Mouse (Mus musculus): ENCODE results near the gene Mark3. TPM values are rescaled to one million over a fixed set of nuclear protein-coding genes. Genes with fewer than 3 reads are reported as not detected.
A peak's percentile ranks its signal among the peaks of the same experiment; 100 is the strongest.
"Not testable (repeated sequence)": the region's sequence is repeated elsewhere in the genome, so short reads cannot be mapped to it uniquely, and the experiment has no call there.

The Mark3 gene
- total RNA-seq, 2 experiments from 2014 or later, result 139 to 153 TPM

DNA sequence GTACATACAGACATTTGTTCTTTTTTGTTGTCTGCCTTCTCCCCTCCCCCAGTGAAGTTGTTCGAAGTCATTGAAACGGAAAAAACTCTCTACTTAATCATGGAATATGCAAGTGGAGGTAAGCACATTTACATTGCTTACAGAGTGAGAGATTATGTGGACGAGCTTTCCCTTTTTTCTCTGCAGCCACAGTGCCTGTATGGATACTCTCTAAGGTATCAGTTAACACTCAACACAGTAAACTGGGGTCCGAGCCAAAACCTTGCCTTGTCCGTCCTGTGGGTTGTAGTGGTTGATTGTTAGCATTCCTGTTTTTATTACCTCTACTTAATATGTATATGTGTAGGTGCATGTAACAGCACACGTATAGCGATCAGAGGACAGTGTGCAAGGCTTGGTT, 43.9 kb downstream of the Mark3 start:
- DNase-seq (ENCODE audit: low spot score in 2 of 2), result no peak

GRCm38 (mm10) chr12:111648061-111648645, 73.8 kb downstream of the Mark3 start:
- DNase-seq (ENCODE audit: low spot score in 2 of 2), result peak; percentile 75 to 80

GRCm38 (mm10) chr12:111652953-111653352, 78.6 kb downstream of the Mark3 start:
- DNase-seq (ENCODE audit: low spot score in 2 of 2), result no peak

DNA sequence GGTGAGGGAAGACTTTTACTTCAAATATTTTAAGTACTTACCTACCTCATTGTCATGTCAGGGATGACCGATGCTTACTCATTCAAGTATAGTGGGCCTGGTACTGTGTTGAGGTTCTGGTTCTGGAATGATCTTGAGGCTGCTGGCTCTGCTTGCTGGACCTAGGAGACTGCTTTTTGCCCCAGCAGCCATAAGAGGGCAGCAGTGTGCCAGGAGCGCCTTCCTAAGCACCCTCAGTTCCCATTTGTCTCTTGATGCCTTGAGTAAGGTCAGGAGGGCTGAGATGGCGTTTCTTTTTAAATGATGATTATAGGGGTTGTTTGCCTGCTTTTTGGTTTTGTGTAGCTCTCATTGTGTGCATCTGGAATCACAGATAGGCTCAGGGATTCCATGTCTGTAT, 79.1 kb downstream of the Mark3 start:
- DNase-seq (ENCODE audit: low spot score in 2 of 2), result peak; percentile 79 to 83

GRCm38 (mm10) chr12:111655695-111656094, 81.4 kb downstream of the Mark3 start:
- DNase-seq (ENCODE audit: low spot score in 2 of 2), result no peak

DNA sequence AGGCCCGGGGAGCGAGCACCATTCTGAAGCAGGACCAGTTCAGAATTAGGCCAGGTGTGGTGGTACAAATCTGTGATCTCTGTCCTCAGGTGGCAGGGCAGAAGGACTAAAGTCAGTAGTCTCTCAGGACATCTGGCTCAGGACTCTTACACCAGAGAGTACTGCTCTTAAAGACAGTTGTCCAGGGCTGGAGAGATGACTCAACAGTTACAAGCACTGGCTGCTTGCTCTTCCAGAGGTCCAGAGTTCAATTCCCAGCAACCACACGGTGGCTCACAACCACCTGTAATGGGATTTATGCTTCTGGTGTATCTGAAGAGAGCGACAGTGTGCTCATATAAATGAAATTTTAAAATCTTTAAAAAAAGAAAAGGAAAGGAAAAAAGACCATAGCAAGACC, 85.0 kb downstream of the Mark3 start:
- DNase-seq (ENCODE audit: low spot score in 2 of 2), result no peak

GRCm38 (mm10) chr12:111660628-111661027, 86.3 kb downstream of the Mark3 start:
- no peak for DNase-seq (ENCODE audit: low spot score in 2 of 2)

GRCm38 (mm10) chr12:111661554-111661953, 87.2 kb downstream of the Mark3 start:
- DNase-seq (ENCODE audit: low spot score in 2 of 2), result not testable (repeated sequence)

DNA sequence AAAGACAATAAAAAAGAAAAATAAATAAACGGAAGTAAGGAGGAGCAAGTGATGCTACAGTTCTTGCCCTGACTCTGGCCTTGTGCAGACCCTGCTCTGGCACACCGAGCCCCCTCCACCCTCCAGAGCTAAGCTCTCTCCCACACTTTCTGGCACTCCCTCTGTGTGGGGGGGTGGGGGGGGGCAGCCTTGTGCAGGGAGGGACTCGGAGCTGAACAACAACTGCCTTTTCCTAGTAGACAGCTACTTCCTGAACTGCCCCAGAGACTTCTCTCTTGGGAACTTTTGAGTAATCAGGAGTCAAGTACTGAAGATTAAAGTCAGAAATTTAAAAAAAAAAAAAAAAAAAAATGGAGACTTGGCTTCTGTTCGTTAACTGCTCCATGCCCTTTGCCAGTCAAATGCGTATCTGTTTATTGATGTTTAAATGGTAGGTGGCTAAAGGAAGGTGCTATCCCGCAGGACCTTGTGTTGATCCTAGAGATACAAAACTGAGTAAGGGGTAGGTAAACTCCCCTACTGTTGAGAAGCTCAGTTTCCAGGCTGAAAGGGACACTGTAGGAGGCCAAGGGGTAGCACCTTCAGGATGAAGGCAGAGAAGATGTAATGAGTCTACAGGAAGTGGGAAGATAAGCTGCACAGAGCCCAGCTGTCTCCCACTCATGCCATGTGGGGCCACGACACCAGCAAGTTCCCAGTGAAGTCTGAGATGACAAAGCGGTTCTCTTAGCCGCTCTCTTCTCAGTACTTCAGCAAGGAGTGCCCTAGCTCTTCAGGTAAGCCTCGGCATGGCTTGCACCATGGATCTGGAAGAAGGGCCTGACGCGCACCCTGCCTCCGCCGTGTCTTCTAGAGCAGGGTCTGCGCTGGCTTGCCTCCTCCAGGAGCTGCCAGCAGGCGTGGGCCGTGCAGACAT, 89.2 kb downstream of the Mark3 start:
- DNase-seq (ENCODE audit: low spot score in 2 of 2), result no peak

DNA sequence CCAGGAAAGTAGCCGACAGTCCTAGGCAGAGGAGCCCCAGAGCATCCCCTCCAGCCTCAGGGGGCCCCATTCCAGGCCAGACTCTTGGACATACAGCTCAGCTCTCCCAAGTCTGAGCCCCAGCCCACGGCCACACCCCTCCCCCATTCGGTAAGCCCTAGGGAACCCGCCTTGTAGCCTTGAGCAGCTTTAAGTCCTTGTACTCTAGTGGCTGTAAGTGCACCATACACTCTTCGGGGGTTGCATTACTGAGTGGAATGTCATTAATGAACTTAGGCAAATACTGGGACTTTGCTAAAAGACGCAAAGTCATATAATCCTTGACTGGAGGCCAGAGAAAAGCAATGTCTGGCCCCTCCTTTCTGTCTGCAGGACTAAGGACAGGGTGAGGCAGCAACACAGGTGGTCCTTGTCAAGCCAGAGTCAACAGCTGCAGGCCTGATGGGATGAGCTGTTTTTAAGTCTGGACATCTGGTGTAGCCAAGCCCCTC, 89.9 kb downstream of the Mark3 start:
- no peak for DNase-seq (ENCODE audit: low spot score in 2 of 2)

GRCm38 (mm10) chr12:111665041-111665880, 90.9 kb downstream of the Mark3 start:
- no peak for DNase-seq (ENCODE audit: low spot score in 2 of 2)

DNA sequence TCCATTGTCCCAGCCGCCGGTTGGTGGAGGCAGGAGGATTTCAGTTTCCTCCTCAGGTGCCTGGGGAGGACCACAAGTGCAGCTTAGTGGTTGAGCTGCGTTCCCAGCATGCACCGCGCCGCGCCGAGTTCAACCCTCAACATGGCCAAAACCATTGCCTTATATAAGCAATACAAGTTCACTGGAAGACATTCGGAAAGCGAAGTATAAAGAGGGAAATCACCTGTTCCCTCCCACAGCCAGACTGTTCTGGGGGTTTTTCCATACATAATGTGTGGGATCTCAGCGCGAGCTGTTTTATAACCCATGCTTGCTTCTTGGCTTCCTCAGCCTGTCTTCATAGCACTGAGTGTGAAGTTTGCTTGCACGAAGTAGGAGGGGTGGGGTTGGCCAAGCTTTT, 92.1 kb downstream of the Mark3 start:
- DNase-seq (ENCODE audit: low spot score in 2 of 2), result no peak

- no peak for DNase-seq (ENCODE audit: low spot score in 2 of 2)
These were observed 93.1 kb downstream of the Mark3 start for GRCm38 (mm10) chr12:111667421-111667820.

DNA sequence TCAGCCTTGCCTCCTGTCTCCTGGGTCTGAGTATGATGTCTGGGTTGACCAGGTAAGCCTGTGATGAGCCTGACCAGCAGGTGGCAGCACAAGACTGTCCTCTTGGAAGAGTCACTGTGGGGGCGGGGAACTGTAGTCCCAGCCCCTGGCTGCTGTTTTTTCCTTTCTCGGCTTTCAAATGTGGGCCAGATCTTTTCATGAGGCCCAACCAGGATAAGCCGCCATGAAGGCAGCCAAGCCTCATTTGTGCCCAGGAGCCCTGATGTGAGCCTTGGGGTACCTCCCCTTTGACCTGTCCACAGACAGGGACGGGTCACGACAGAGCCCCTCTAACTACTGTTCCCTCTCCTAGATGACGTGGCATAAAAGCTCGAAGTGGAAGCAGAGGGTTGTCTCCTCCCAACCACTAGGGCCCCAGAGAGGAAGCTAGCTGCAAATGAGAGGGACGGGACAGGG, 94.2 kb downstream of the Mark3 start:
- DNase-seq (ENCODE audit: low spot score in 2 of 2), result peak; percentile 98

DNA sequence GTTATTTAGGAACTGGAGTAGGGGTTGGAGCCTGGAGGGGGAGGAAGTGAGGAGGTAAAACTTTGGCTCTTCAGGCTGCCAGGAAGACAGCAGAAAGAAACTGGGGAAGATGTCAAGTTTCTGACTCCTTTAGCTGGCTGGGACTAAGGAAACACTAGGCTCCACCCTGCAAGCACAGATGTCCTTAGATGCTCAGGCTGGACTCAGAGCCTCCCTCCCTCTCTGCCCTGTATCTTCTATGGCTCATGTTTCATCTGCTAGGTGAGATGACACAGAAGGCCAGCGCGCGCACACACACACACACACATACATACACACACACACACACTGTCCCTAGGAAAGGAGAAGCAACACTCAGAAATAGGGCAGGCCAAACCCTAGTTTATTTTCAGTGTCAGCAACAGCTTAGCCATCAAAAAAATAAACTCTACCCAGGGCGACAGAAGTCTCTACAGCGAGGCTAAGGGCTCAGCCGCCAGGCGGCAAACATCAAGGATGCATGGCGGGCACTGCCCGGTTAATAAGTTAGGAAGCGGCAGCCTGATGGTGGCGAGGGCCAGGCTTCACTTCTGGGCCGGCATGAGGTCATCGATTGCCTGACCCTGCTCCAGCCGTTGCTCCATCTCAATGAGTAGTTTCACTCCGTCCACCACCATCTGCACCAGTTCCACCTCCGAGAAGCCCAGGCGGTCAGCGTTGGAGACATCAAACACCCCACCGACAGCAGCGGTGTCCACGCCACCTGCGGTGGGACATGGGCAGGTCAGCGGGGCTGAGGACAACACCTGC, 94.9 kb downstream of the Mark3 start:
- DNase-seq (ENCODE audit: low spot score in 2 of 2), result no peak

GRCm38 (mm10) chr12:111669961-111670360, 95.6 kb downstream of the Mark3 start:
- no peak for DNase-seq (ENCODE audit: low spot score in 2 of 2)

- peak in 1 of 2 experiments; percentile 57 for DNase-seq (ENCODE audit: low spot score in 2 of 2)
These were observed 96.1 kb downstream of the Mark3 start for GRCm38 (mm10) chr12:111670371-111670971.

- DNase-seq (ENCODE audit: low spot score in 2 of 2), result peak in 1 of 2 experiments; percentile 51
These were observed 96.7 kb downstream of the Mark3 start for GRCm38 (mm10) chr12:111670976-111671375.

DNA sequence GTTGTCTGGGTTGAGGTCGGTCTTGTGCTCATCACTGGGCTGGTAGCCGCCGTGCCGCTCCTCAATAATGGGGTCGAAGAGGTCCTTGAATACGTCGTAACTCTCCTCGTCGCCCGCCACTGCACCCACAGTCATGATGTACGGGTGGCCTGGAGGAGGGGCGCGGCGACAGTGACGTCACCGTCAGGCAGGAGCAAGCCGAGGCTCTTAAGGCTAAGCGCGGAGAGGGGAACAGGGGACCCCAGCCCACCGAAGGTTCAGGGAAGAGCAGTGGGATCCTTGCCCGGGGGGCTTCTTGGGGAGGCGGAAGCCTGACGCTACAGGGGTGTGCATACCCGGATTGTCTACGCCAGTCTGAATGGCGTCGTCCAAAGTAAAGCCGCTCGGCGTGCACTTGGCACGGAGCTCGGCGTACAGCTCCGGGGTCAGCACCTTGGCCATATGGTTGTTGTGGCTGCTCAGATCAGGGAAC, 97.1 kb downstream of the Mark3 start:
- DNase-seq (ENCODE audit: low spot score in 2 of 2), result peak; percentile 81 to 84

GRCm38 (mm10) chr12:111672176-111672575, 97.9 kb downstream of the Mark3 start, which contains the start of gene Ckb:
TSS of gene Ckb (minus strand) at chr12:111672338.
- DNase-seq (ENCODE audit: low spot score in 2 of 2), result peak; percentile 88 to 93
